19 mouse cellular contexts compared by ENCODE assay signal in genomic region chr8:35939199-35939598, GRCm38 (mm10).
DNase-seq lines count a peak whose midpoint lies in the region; ATAC-seq and TF ChIP-seq lines count a peak whose summit lies in the region.
"Had no signal": no experiment of that assay in that cellular context is flagged by ENCODE, and none has a peak within 500 bp of the region (broad histone marks: within the 10 kb centered on the region; RNA-seq: fewer than 3 reads in every experiment).

No protein-coding gene starts in this region.

- no peak overlapping the region for H3K9ac ChIP-seq in heart, embryonic 11.5 days (ENCODE audit: low read depth, low read length)
- H3K9ac ChIP-seq in lung, embryonic 15.5 days = no peak overlapping the region
- H3K9ac ChIP-seq in lung, postnatal 0 days (replicated peaks; ENCODE audit: low read depth) = no peak overlapping the region
- H3K9ac ChIP-seq in hindbrain, embryonic 11.5 days (ENCODE audit: low read depth, low read length) = no peak overlapping the region
- H3K9ac ChIP-seq: embryonic facial prominence, embryonic 12.5 days; forebrain, embryonic 13.5 days; forebrain, embryonic 15.5 days had no signal

- no peaks in the 10 kb centered on the region for H3K9me3 ChIP-seq in heart, embryonic 11.5 days (replicated peaks; ENCODE audit: control insufficient read depth, low read length)
- no peaks in the 10 kb centered on the region for H3K9me3 ChIP-seq in lung, embryonic 15.5 days
- no peaks in the 10 kb centered on the region for H3K9me3 ChIP-seq in lung, postnatal 0 days (ENCODE audit: low read length)
- H3K9me3 ChIP-seq in hindbrain, embryonic 11.5 days (ENCODE audit: control insufficient read depth, low read length) = no peaks in the 10 kb centered on the region
- H3K9me3 ChIP-seq: embryonic facial prominence, embryonic 10.5 days; embryonic facial prominence, embryonic 12.5 days; forebrain, embryonic 13.5 days; forebrain, embryonic 15.5 days had no signal

- no peak for TF ChIP-seq CTCF in lung, postnatal 0 days (IDR thresholded peaks at IDR 0.05)

- ATAC-seq in heart, embryonic 11.5 days (replicated peaks; ENCODE audit: insufficient number of reproducible peaks, low FRiP score, low TSS enrichment) = no peak
- peak; percentile 46; the same call in 1 of the 2 replicates for ATAC-seq in lung, embryonic 15.5 days (ENCODE audit: borderline replicate concordance, extremely low read depth, low FRiP score, low TSS enrichment)
- ATAC-seq in lung, postnatal 0 days = peak; percentile 61
- no peak for ATAC-seq in hindbrain, embryonic 11.5 days (ENCODE audit: low FRiP score)
- ATAC-seq: forebrain, embryonic 13.5 days; forebrain, embryonic 15.5 days had no signal

- H3K4me1 ChIP-seq in heart, embryonic 11.5 days (ENCODE audit: control insufficient read depth, insufficient read depth, low read length) = peaks cover 8% of the 10 kb centered on the region
- H3K4me1 ChIP-seq in lung, embryonic 15.5 days = no peaks in the 10 kb centered on the region
- no peaks in the 10 kb centered on the region for H3K4me1 ChIP-seq in lung, postnatal 0 days (ENCODE audit: insufficient read depth, low read depth, low read length)
- no peaks in the 10 kb centered on the region for H3K4me1 ChIP-seq in hindbrain, embryonic 11.5 days (replicated peaks; ENCODE audit: control insufficient read depth, insufficient read depth, low read length)
- H3K4me1 ChIP-seq: embryonic facial prominence, embryonic 10.5 days; embryonic facial prominence, embryonic 12.5 days had no signal

- H3K27ac ChIP-seq in heart, embryonic 11.5 days (ENCODE audit: low read depth, low read length) = no peak overlapping the region
- no peak overlapping the region for H3K27ac ChIP-seq in lung, embryonic 15.5 days
- H3K27ac ChIP-seq in lung, postnatal 0 days (ENCODE audit: low read length) = no peak overlapping the region
- H3K27ac ChIP-seq in hindbrain, embryonic 11.5 days (ENCODE audit: low read depth, low read length) = no peak overlapping the region
- H3K27ac ChIP-seq: embryonic facial prominence, embryonic 10.5 days; embryonic facial prominence, embryonic 12.5 days; forebrain, embryonic 13.5 days; forebrain, embryonic 15.5 days had no signal

- no peaks in the 10 kb centered on the region for H3K36me3 ChIP-seq in heart, embryonic 11.5 days (ENCODE audit: control insufficient read depth, insufficient read depth, low read length)
- no peaks in the 10 kb centered on the region for H3K36me3 ChIP-seq in lung, embryonic 15.5 days
- no peaks in the 10 kb centered on the region for H3K36me3 ChIP-seq in lung, postnatal 0 days (ENCODE audit: insufficient read depth, low read length)
- H3K36me3 ChIP-seq in hindbrain, embryonic 11.5 days (ENCODE audit: control insufficient read depth, insufficient read depth, low read length) = no peaks in the 10 kb centered on the region
- H3K36me3 ChIP-seq: embryonic facial prominence, embryonic 10.5 days; embryonic facial prominence, embryonic 12.5 days; forebrain, embryonic 15.5 days had no signal

- H3K4me3 ChIP-seq in heart, embryonic 11.5 days (ENCODE audit: low read depth, low read length) = no peak overlapping the region
- no peak overlapping the region for H3K4me3 ChIP-seq in lung, embryonic 15.5 days
- H3K4me3 ChIP-seq in lung, postnatal 0 days (ENCODE audit: low read depth, low read length) = no peak overlapping the region
- H3K4me3 ChIP-seq in hindbrain, embryonic 11.5 days (ENCODE audit: low read depth, low read length) = no peak overlapping the region
- H3K4me3 ChIP-seq: embryonic facial prominence, embryonic 10.5 days; embryonic facial prominence, embryonic 12.5 days; forebrain, embryonic 13.5 days; forebrain, embryonic 15.5 days had no signal

- no peak overlapping the region for H3K4me2 ChIP-seq in heart, embryonic 11.5 days
- H3K4me2 ChIP-seq in lung, embryonic 15.5 days = no peak overlapping the region
- no peak overlapping the region for H3K4me2 ChIP-seq in lung, postnatal 0 days (replicated peaks; ENCODE audit: low read depth, low read length)
- H3K4me2 ChIP-seq in hindbrain, embryonic 11.5 days (replicated peaks; ENCODE audit: low read depth, low read length) = no peak overlapping the region
- H3K4me2 ChIP-seq: embryonic facial prominence, embryonic 12.5 days; forebrain, embryonic 13.5 days; forebrain, embryonic 15.5 days had no signal

- H3K27me3 ChIP-seq in heart, embryonic 11.5 days (ENCODE audit: control insufficient read depth, insufficient read depth, low read length) = no peaks in the 10 kb centered on the region
- no peaks in the 10 kb centered on the region for H3K27me3 ChIP-seq in lung, embryonic 15.5 days
- no peaks in the 10 kb centered on the region for H3K27me3 ChIP-seq in lung, postnatal 0 days (replicated peaks; ENCODE audit: insufficient read depth, low read length)
- no peaks in the 10 kb centered on the region for H3K27me3 ChIP-seq in hindbrain, embryonic 11.5 days (ENCODE audit: control insufficient read depth, insufficient read depth, low read length)
- H3K27me3 ChIP-seq: embryonic facial prominence, embryonic 12.5 days; forebrain, embryonic 13.5 days; forebrain, embryonic 15.5 days had no signal

- DNase-seq in heart, postnatal 10 days = peak; percentile 36 to 51
- DNase-seq in lung, postnatal 25 days (ENCODE audit: low spot score) = no peak
- DNase-seq in lung, postnatal 0 days (ENCODE audit: low spot score) = peak; percentile 63
- DNase-seq in lung, postnatal 14 days = no peak
- DNase-seq in hindbrain, embryonic 11.5 days (ENCODE audit: low spot score) = no peak
- DNase-seq: adrenal gland, adult 8-10 months; adrenal gland, postnatal 14 days; adrenal gland, postnatal 36 days; cerebellum, adult 11-12 months; cerebellum, adult 2 months; cerebellum, adult 9-10 months; cerebellum, postnatal 10 days; cerebellum, postnatal 25 days had no signal

- no peak for TF ChIP-seq EP300 in lung, postnatal 0 days (IDR thresholded peaks at IDR 0.05)

- 84% methylated on average over 9 of the region's 9 CpGs for WGBS in heart, embryonic 11.5 days (ENCODE audit: insufficient replicate concordance)
- WGBS in lung, embryonic 15.5 days = 68% methylated on average over 9 of the region's 9 CpGs
- WGBS in lung, postnatal 0 days = 69% methylated on average over 9 of the region's 9 CpGs
- 93% methylated on average over 9 of the region's 9 CpGs for WGBS in hindbrain, embryonic 11.5 days

- intact Hi-C loops in heart, postnatal 10 days (cut with DNase I) = no loop called here

Comparison
In these comparisons a context has a peak if more than half of its experiments do, and no peak if none do; other contexts are left out.
1. DNase-seq: peak in heart, postnatal 10 days (2 of 2) and lung, postnatal 0 days (single experiment); none in lung, postnatal 25 days (single experiment), lung, postnatal 14 days (single experiment) and hindbrain, embryonic 11.5 days (single experiment).
2. ATAC-seq: peak in lung, embryonic 15.5 days (single experiment) and lung, postnatal 0 days (single experiment); none in heart, embryonic 11.5 days (single experiment) and hindbrain, embryonic 11.5 days (single experiment).